Mouse (Mus musculus) ES-CJ7 (cell line): ENCODE results near the gene B4gat1.
A peak's percentile ranks its signal among the peaks of the same experiment; 100 is the strongest.

Source experiments
- DNase-seq: peaks from one replicate; pipeline ENCODE4 v3.0.0; 2011; ENCODE audit warnings: low read depth, low spot score

Gene B4gat1

GRCm38 (mm10) chr19:5038709-5039156 lies at the start of gene B4gat1, which contains the start of gene AC124502.3:
B4gat1 (plus strand) TSS chr19:5038826.
AC124502.3 (plus strand) TSS chr19:5038891.
- peak; percentile 87 for DNase-seq

- peak; percentile 86 for DNase-seq
Measured at GRCm38 (mm10) chr19:4989013-4989412, 49.6 kb upstream of the B4gat1 start.

- no peak for DNase-seq
Measured at GRCm38 (mm10) chr19:4989434-4990255, 49.0 kb upstream of the B4gat1 start.

- no peak for DNase-seq
Measured at GRCm38 (mm10) chr19:4990256-4990625, 48.4 kb upstream of the B4gat1 start, which contains the start of gene Npas4. Npas4 (minus strand) TSS chr19:4990316.

- DNase-seq, result no peak
Measured at GRCm38 (mm10) chr19:4990716-4991115, 47.9 kb upstream of the B4gat1 start.

GRCm38 (mm10) chr19:4992371-4992770 lies 46.3 kb upstream of the B4gat1 start:
- no peak for DNase-seq

GRCm38 (mm10) chr19:4992904-4993303 lies 45.7 kb upstream of the B4gat1 start:
- no peak for DNase-seq

- DNase-seq, result no peak
Measured at GRCm38 (mm10) chr19:4994043-4994442, 44.6 kb upstream of the B4gat1 start.

- no peak for DNase-seq
Measured at GRCm38 (mm10) chr19:4999445-5000140, 39.0 kb upstream of the B4gat1 start.

GRCm38 (mm10) chr19:5001666-5002406 lies 36.8 kb upstream of the B4gat1 start:
- DNase-seq, result peak; percentile 95

- peak; percentile 67 for DNase-seq
Measured at GRCm38 (mm10) chr19:5003644-5004043, 35.0 kb upstream of the B4gat1 start.

GRCm38 (mm10) chr19:5004925-5005324 lies 33.7 kb upstream of the B4gat1 start:
- no peak for DNase-seq

- DNase-seq, result no peak
Measured at GRCm38 (mm10) chr19:5013138-5013537, 25.5 kb upstream of the B4gat1 start.

- DNase-seq, result peak; percentile 89
Measured at GRCm38 (mm10) chr19:5014961-5015398, 23.6 kb upstream of the B4gat1 start.

- peak; percentile 81 for DNase-seq
Measured at GRCm38 (mm10) chr19:5016221-5016742, 22.3 kb upstream of the B4gat1 start.

GRCm38 (mm10) chr19:5016782-5017181 lies 21.8 kb upstream of the B4gat1 start:
- DNase-seq, result peak; percentile 93

GRCm38 (mm10) chr19:5017611-5018010 lies 21.0 kb upstream of the B4gat1 start:
- DNase-seq, result no peak

GRCm38 (mm10) chr19:5018191-5018590 lies 20.4 kb upstream of the B4gat1 start:
- no peak for DNase-seq

- no peak for DNase-seq
Measured at GRCm38 (mm10) chr19:5021416-5021815, 17.2 kb upstream of the B4gat1 start.

GRCm38 (mm10) chr19:5023621-5024479 lies 14.8 kb upstream of the B4gat1 start, which contains the start of gene Slc29a2:
Slc29a2 (plus strand) TSS chr19:5023860.
- DNase-seq, result peak; percentile 95

- no peak for DNase-seq
Measured at GRCm38 (mm10) chr19:5026111-5026510, 12.5 kb upstream of the B4gat1 start.
